Mouse (Mus musculus) hindbrain, embryonic 16.5 days (tissue): ENCODE data around the gene Ttll5. TPM values are rescaled to one million over a fixed set of nuclear protein-coding genes. Genes with fewer than 3 reads are reported as not detected.
A peak's percentile ranks its signal among the peaks of the same experiment; 100 is the strongest.

Experiments
- ATAC-seq: fragments of 200-750 bp; cut with Nextera tagmentation; 2 replicates; pipeline ENCODE4 v1.8.0; 2017; ENCODE audit warnings: moderate TSS enrichment, moderate library complexity
- H3K27ac ChIP-seq: fragments of 300-500 bp; sonication (generic); 2 replicates; pipeline ENCODE4 v1.5.1; 2014; ENCODE audit warnings: low read depth, mild to moderate bottlenecking, control low read depth, low read length, moderate library complexity
- H3K27me3 ChIP-seq: fragments of 300-500 bp; sonication (generic); replicated peaks from 2 replicates; pipeline ENCODE4 v1.6.1; 2014; ENCODE audit warnings: low read length; ENCODE audit not compliant: control insufficient read depth, insufficient read depth
- H3K36me3 ChIP-seq: fragments of 300-500 bp; sonication (generic); 2 replicates; pipeline ENCODE4 v1.6.1; 2014; ENCODE audit warnings: mild to moderate bottlenecking, low read length, moderate library complexity, mixed read lengths; ENCODE audit not compliant: control insufficient read depth, insufficient read depth
- H3K4me1 ChIP-seq: fragments of 300-500 bp; sonication (generic); 2 replicates; pipeline ENCODE4 v1.6.1; 2014; ENCODE audit warnings: low read depth, low read length; ENCODE audit not compliant: control insufficient read depth, insufficient read depth
- H3K4me2 ChIP-seq: fragments of 300-500 bp; sonication (generic); 2 replicates; pipeline ENCODE4 v1.6.1; 2014; ENCODE audit warnings: mild to moderate bottlenecking, low read length, control low read depth, moderate library complexity
- H3K4me3 ChIP-seq: fragments of 300-500 bp; sonication (generic); 2 replicates; pipeline ENCODE4 v1.5.1; 2014; ENCODE audit warnings: mild to moderate bottlenecking, low read length, control low read depth, moderate library complexity
- H3K9ac ChIP-seq: fragments of 300-500 bp; sonication (generic); 2 replicates; pipeline ENCODE4 v1.6.1; 2014; ENCODE audit warnings: low read depth, mild to moderate bottlenecking, control low read depth, low read length, moderate library complexity
- H3K9me3 ChIP-seq: fragments of 300-500 bp; sonication (generic); 2 replicates; pipeline ENCODE4 v1.6.1; 2014; ENCODE audit warnings: mild to moderate bottlenecking, low read length, moderate library complexity; ENCODE audit not compliant: control insufficient read depth
- WGBS: fragments of 180-500 bp; shearing (Covaris S2); extraction: QIAGEN DNeasy Blood & Tissue Kit; methylation state at CpG from one replicate; pipeline ENCODE4 v1.1.7; 2014; 5-methylcytosine and 5-hydroxymethylcytosine counted together
- polyA plus RNA-seq: library from polyadenylated mRNA; unstranded; fragments of >200 nt; fragmentation: Nextera tagmentation; extraction: Ambion mirVana; gene quantifications from 2 replicates; pipeline ENCODE4 v1.2.1, GENCODE M21; 2015

Ttll5 gene
- polyA plus RNA-seq, 1 experiment from 2014 or later, result 11.0 TPM

GRCm38 (mm10) chr12:85859111-85859510 is 34.7 kb downstream of the Ttll5 start:
- no peaks in the 10 kb centered on the region; the same call in 1 of the 2 replicates for H3K4me1 ChIP-seq
- WGBS, result 72% methylated on average over 3 of the region's 3 CpGs
- no peak overlapping the region for H3K9ac ChIP-seq
- H3K4me3 ChIP-seq, result no peak overlapping the region
- H3K27me3 ChIP-seq, result no peaks in the 10 kb centered on the region
- 0 out of 2 replicates have a peak, but pooled peaks cover 5% of the 10 kb centered on the region for H3K36me3 ChIP-seq
- no peak overlapping the region for H3K4me2 ChIP-seq
- no peak overlapping the region for H3K27ac ChIP-seq
- no peak for ATAC-seq
- H3K9me3 ChIP-seq, result no peaks in the 10 kb centered on the region

GRCm38 (mm10) chr12:85859511-85860189 is 35.2 kb downstream of the Ttll5 start:
- no peak overlapping the region for H3K27ac ChIP-seq
- no peak overlapping the region for H3K9ac ChIP-seq
- 47% methylated on average over 3 of the region's 3 CpGs for WGBS
- ATAC-seq, result no peak
- 0 out of 2 replicates have a peak, but pooled peaks cover 5% of the 10 kb centered on the region for H3K36me3 ChIP-seq
- no peaks in the 10 kb centered on the region for H3K9me3 ChIP-seq
- no peaks in the 10 kb centered on the region for H3K27me3 ChIP-seq
- H3K4me1 ChIP-seq, result no peaks in the 10 kb centered on the region; the same call in 1 of the 2 replicates
- no peak overlapping the region for H3K4me3 ChIP-seq
- no peak overlapping the region for H3K4me2 ChIP-seq

GRCm38 (mm10) chr12:85862514-85862913 is 38.1 kb downstream of the Ttll5 start:
- ATAC-seq, result peak; percentile 65
- 43% methylated on average over 2 of the region's 2 CpGs for WGBS
- no peak overlapping the region for H3K27ac ChIP-seq
- no peaks in the 10 kb centered on the region for H3K27me3 ChIP-seq
- no peak overlapping the region for H3K4me2 ChIP-seq
- H3K9me3 ChIP-seq, result no peaks in the 10 kb centered on the region
- 0 out of 2 replicates have a peak, but pooled peaks cover 4% of the 10 kb centered on the region for H3K36me3 ChIP-seq
- H3K9ac ChIP-seq, result no peak overlapping the region
- H3K4me1 ChIP-seq, result no peaks in the 10 kb centered on the region; the same call in 1 of the 2 replicates
- H3K4me3 ChIP-seq, result no peak overlapping the region

GRCm38 (mm10) chr12:85865526-85865925 is 41.1 kb downstream of the Ttll5 start:
- H3K9me3 ChIP-seq, result no peaks in the 10 kb centered on the region
- no peak overlapping the region for H3K4me2 ChIP-seq
- H3K27ac ChIP-seq, result no peak overlapping the region
- H3K36me3 ChIP-seq, result 0 out of 2 replicates have a peak, but pooled peaks cover 2% of the 10 kb centered on the region
- peaks cover 8% of the 10 kb centered on the region; the same call in 1 of the 2 replicates for H3K4me1 ChIP-seq
- no peaks in the 10 kb centered on the region for H3K27me3 ChIP-seq
- H3K9ac ChIP-seq, result no peak overlapping the region
- 80% methylated on average over 3 of the region's 3 CpGs for WGBS
- ATAC-seq, result peak; percentile 45; the same call in 1 of the 2 replicates
- H3K4me3 ChIP-seq, result no peak overlapping the region

- Histone ChIP-seq H3K9me3 (no peaks in the 10 kb centered on the region), H3K4me3 (no peak overlapping the region), H3K27ac (no peak overlapping the region), H3K4me2 (no peak overlapping the region), H3K36me3 (0 out of 2 replicates have a peak, but pooled peaks cover 2% of the 10 kb centered on the region), H3K4me1 (peaks cover 8% of the 10 kb centered on the region; the same call in 1 of the 2 replicates), H3K9ac (no peak overlapping the region), H3K27me3 (no peaks in the 10 kb centered on the region)
- ATAC-seq, result no peak
- WGBS, result 72% methylated on average over 4 of the region's 4 CpGs
Measured at GRCm38 (mm10) chr12:85866624-85867023, 42.2 kb downstream of the Ttll5 start.

- peaks cover 8% of the 10 kb centered on the region; the same call in 1 of the 2 replicates for H3K4me1 ChIP-seq
- no peak overlapping the region for H3K4me2 ChIP-seq
- no peak overlapping the region for H3K4me3 ChIP-seq
- H3K27ac ChIP-seq, result no peak overlapping the region
- no peak overlapping the region for H3K9ac ChIP-seq
- no peaks in the 10 kb centered on the region for H3K9me3 ChIP-seq
- ATAC-seq, result no peak
- 0 out of 2 replicates have a peak, but pooled peaks cover 2% of the 10 kb centered on the region for H3K36me3 ChIP-seq
- H3K27me3 ChIP-seq, result no peaks in the 10 kb centered on the region
Measured at GRCm38 (mm10) chr12:85867125-85867524, 42.7 kb downstream of the Ttll5 start.

- Histone ChIP-seq H3K9me3 (no peaks in the 10 kb centered on the region), H3K27ac (peak overlapping the region; percentile 3; the same call in 1 of the 2 replicates), H3K36me3 (no peaks in the 10 kb centered on the region), H3K9ac (no peak overlapping the region), H3K4me2 (no peak overlapping the region), H3K27me3 (no peaks in the 10 kb centered on the region), H3K4me3 (no peak overlapping the region), H3K4me1 (peaks cover 8% of the 10 kb centered on the region; the same call in 1 of the 2 replicates)
- ATAC-seq, result peak; percentile 81
- WGBS, result 35% methylated on average over 6 of the region's 6 CpGs
Measured at GRCm38 (mm10) chr12:85869423-85869822, 45.0 kb downstream of the Ttll5 start.

GRCm38 (mm10) chr12:85879631-85880314 is 55.3 kb downstream of the Ttll5 start:
- Histone ChIP-seq H3K4me3 (no peak overlapping the region), H3K4me1 (peaks cover 10% of the 10 kb centered on the region), H3K27ac (peak overlapping the region; percentile 29; the same call in 1 of the 2 replicates), H3K27me3 (no peaks in the 10 kb centered on the region), H3K9ac (no peak overlapping the region), H3K9me3 (no peaks in the 10 kb centered on the region), H3K36me3 (no peaks in the 10 kb centered on the region; the same call in 1 of the 2 replicates), H3K4me2 (no peak overlapping the region)
- 57% methylated on average over 8 of the region's 8 CpGs for WGBS
- peak; percentile 65 for ATAC-seq

GRCm38 (mm10) chr12:85885024-85885423 is 60.6 kb downstream of the Ttll5 start:
- no peaks in the 10 kb centered on the region; the same call in 1 of the 2 replicates for H3K36me3 ChIP-seq
- ATAC-seq, result no peak
- H3K27ac ChIP-seq, result no peak overlapping the region
- no peak overlapping the region for H3K4me2 ChIP-seq
- no peak overlapping the region for H3K4me3 ChIP-seq
- H3K9me3 ChIP-seq, result no peaks in the 10 kb centered on the region
- H3K27me3 ChIP-seq, result no peaks in the 10 kb centered on the region
- WGBS, result 97% methylated on average over 3 of the region's 3 CpGs
- H3K4me1 ChIP-seq, result peaks cover under 1% of the 10 kb centered on the region; the same call in 1 of the 2 replicates
- H3K9ac ChIP-seq, result no peak overlapping the region
